Mouse (Mus musculus): ENCODE results near the gene Tssk3. TPM values are rescaled to one million over a fixed set of nuclear protein-coding genes. Genes with fewer than 3 reads are reported as not detected.

The Tssk3 gene
- polyA plus RNA-seq, 1 experiment from 2014 or later: not detected

DNA sequence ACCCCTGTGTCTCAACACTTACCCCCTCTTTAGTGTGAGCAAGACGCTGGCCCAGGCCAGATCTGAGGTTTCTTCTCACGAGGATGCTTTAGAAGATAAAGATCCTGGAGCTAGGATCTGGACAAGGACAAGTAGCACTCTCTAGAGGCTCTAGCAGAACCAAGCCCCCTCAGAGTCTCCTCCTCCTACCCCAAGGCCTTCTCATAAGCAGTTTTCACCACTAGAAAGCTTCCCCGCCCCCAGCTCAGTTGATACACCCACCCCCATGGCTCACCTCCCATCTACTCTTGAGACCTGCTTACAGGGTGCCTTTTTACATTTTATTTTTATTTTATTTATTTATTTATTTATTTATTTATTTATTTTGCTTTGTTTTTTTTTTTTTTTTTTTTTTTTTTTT, 18.8 kb upstream of the Tssk3 start:
- peaks cover 41% of the 10 kb centered on the region for H3K4me1 ChIP-seq
- H3K27ac ChIP-seq: no peak overlapping the region
- peaks cover 7% of the 10 kb centered on the region for H3K36me3 ChIP-seq
- 62% methylated on average over 3 of the region's 3 CpGs for WGBS
- no peaks in the 10 kb centered on the region for H3K9me3 ChIP-seq (replicated peaks)
- no peak overlapping the region for H3K4me3 ChIP-seq
- no peaks in the 10 kb centered on the region for H3K27me3 ChIP-seq (ENCODE audit: low read depth, poor library complexity, severe bottlenecking)
- no peak for DNase-seq (ENCODE audit: low spot score)

DNA sequence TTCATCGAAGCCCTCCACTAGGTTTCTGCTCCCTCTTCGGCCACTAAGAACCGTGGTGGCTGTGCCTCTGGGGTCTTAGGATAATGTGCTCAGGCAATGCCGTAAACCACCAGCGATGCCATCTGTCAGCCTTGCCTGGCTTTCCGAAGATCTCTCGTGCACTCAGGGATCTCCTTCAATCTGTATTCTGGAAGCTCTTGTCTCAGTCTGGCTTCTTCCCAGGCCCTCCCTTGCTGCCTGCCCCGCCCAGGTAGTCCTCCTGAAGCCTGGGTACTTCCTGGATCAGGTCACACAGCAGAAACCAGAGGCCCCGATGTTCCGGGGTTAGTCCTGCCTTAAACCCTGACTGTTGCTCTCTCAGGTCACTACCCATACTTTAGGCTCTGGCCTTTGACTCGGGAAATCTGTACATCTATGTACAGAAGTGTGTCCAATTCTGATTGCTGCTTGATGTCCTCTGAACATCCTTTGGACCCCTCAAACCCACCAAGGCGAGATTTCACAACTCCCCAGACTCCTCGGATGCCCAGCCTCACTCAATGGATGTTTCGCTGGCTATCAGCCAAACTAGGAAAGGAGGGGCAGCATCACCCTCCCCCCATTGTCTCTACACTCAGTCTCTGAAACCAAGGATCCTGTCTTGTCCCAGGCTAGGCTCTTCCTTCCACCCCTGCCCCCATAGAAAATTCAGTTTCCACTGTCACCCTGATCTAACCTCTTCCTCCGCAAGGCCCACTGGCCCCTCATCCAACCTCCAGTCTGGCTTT, 18.2 kb upstream of the Tssk3 start:
- WGBS: 71% methylated on average over 15 of the region's 15 CpGs
- Histone ChIP-seq H3K4me1 (peaks cover 41% of the 10 kb centered on the region), H3K4me3 (no peak overlapping the region), H3K27ac (peak overlapping the region; percentile 46; the same call in 1 of the 2 replicates), H3K36me3 (0 out of 2 replicates have a peak, but pooled peaks cover under 1% of the 10 kb centered on the region), H3K27me3 (ENCODE audit: low read depth, poor library complexity, severe bottlenecking) (no peaks in the 10 kb centered on the region), H3K9me3 (replicated peaks) (no peaks in the 10 kb centered on the region)
- no peak for DNase-seq (ENCODE audit: low spot score)

DNA sequence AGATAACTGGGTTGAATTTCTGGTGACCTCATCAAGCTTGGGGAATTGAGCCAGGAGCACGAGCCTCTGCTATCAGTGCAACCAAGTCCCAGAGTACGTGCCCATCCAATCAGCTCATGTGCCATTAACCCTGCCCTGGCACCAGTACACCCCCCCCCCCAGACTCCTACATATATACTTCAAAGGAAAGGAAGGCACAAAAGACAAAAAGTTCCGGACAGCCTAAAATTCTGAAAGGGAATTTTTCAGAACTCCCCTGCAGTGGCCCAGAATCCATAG, 17.4 kb upstream of the Tssk3 start:
- peaks cover 38% of the 10 kb centered on the region for H3K4me1 ChIP-seq
- no peaks in the 10 kb centered on the region for H3K27me3 ChIP-seq (ENCODE audit: low read depth, poor library complexity, severe bottlenecking)
- no peak overlapping the region for H3K27ac ChIP-seq
- 70% methylated on average over 3 of the region's 3 CpGs for whole genome bisulfite sequencing
- H3K36me3 ChIP-seq: no peaks in the 10 kb centered on the region
- no peaks in the 10 kb centered on the region for H3K9me3 ChIP-seq (replicated peaks)
- DNase-seq (ENCODE audit: low spot score): no peak
- no peak overlapping the region for H3K4me3 ChIP-seq

DNA sequence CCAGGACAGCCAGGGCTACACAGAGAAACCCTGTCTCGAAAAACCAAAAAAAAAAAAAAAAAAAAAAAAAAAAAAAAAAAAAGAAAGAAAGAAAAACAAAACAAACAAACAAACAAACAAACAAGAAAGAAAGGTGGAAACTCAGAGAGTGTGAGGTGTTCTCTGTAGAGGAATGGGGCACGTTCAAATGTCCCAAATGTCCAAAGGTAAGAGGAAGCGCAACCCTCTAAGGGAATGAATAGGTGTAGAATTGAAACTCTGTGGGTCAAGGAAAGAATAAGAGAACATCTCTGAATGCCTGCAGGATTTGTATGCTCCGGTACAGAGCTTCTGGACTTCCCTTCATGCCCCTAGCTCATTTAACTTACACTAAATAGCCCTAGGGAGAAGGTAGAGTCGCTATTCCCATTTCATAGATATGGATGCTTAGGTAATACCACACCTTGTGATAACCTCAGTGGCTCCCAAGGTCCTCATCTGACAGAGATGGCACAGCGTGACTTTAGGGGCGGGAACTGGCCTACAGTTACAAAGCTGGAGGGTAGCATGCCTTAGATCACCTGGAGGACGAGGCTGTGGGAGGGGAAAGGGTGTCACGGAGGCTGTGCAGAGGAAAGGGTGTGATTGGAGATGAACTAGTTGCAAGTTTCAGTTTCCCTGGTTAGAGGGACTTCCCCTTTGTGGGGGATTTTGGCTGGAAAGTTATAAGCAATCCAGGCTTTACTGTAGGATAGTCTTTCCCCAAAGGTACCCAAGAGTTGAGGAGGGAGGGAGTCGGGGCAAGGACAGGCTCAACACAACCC, 16.8 kb upstream of the Tssk3 start:
- Histone ChIP-seq H3K4me1 (peaks cover 33% of the 10 kb centered on the region), H3K4me3 (no peak overlapping the region), H3K36me3 (no peaks in the 10 kb centered on the region), H3K27ac (no peak overlapping the region), H3K9me3 (replicated peaks) (no peaks in the 10 kb centered on the region), H3K27me3 (ENCODE audit: low read depth, poor library complexity, severe bottlenecking) (no peaks in the 10 kb centered on the region)
- no peak for DNase-seq (ENCODE audit: low spot score)
- WGBS: 64% methylated on average over 9 of the region's 10 CpGs

DNA sequence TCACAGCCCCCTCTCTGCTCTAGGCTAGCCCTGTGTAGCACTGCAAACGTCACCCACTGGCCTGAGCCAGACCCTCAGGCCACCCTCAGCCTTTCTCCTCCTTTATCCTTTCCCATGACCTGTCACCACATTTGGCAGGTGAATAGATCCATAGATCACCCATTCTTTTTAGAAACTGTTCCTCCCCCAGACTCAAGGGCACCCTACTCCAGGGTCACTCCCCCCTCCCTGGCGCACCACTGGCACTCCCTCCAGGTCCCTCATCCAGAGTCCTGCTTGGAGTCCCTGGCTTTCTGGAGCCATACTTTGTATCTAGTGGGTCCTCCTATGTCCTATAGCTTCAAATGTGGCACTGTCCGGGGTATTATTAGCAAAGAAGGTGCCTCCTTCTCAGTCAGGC, 14.7 kb upstream of the Tssk3 start:
- Histone ChIP-seq H3K4me3 (no peak overlapping the region), H3K9me3 (replicated peaks) (no peaks in the 10 kb centered on the region), H3K36me3 (no peaks in the 10 kb centered on the region), H3K27me3 (ENCODE audit: low read depth, poor library complexity, severe bottlenecking) (no peaks in the 10 kb centered on the region), H3K27ac (no peak overlapping the region), H3K4me1 (peaks cover 24% of the 10 kb centered on the region)
- DNase-seq (ENCODE audit: low spot score): no peak
- WGBS: 83% methylated on average over 3 of the region's 3 CpGs

DNA sequence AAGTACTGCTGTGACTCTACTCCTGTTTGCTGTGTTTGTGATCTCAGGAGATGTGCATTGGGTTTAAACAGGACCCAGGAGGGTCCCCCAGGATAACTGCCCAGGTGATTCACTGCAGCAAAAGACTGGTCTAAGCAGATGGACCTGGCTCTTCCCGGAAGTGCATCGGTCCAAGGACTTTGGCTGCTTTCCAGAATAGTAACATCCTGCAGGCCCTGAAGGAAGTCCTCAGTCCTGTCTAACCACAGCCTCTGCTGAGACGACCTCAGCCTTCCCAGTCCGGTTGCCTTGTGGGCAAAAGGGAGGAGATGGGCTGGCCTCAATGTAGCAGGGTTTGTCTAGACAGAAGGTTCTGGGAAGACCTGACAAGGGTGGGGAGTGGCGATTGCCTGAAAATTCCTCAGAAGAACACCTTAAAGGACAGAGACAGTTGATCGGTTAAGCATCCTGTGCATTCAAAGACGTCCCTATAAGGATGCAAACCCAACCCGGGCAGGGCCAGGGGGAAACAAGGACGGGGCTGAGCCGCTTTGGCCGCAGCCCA, 12.2 kb upstream of the Tssk3 start:
- no peaks in the 10 kb centered on the region for H3K36me3 ChIP-seq
- 80% methylated on average over 11 of the region's 11 CpGs for WGBS
- DNase-seq (ENCODE audit: low spot score): no peak
- no peaks in the 10 kb centered on the region for H3K27me3 ChIP-seq (ENCODE audit: low read depth, poor library complexity, severe bottlenecking)
- H3K9me3 ChIP-seq (replicated peaks): no peaks in the 10 kb centered on the region
- peaks cover 31% of the 10 kb centered on the region for H3K4me1 ChIP-seq
- 0 out of 2 replicates have a peak overlapping the region, but pooled peaks have one; percentile 14 for H3K27ac ChIP-seq
- no peak overlapping the region for H3K4me3 ChIP-seq

DNA sequence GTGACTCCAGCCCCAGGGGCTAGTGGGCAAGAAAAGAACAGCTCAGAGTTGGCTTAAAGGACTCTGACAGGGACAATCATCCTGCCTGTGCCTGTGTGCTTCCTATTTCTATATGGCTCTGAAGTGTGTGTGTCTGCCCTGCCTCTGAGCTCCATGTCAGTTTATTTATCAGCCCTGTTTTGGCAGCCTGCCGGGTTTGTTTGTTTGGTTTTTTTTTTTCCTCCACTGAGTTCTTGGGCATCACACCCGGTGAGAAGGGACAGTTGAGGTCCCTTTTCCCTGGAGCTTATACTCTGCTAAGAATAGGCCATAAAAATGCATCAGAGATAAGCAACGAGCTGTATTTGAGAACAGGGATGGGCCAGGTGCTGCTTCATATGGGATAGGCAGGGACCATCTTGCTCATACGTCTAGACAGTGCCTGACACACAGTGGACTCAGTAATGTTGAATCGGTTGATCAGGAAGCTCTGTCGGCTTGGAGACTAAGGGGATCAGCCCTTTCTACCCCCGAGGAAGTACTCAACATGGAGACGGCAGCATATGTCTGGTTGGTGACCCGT, 11.6 kb upstream of the Tssk3 start:
- DNase-seq (ENCODE audit: low spot score): no peak
- 74% methylated on average over 9 of the region's 9 CpGs for WGBS
- H3K9me3 ChIP-seq (replicated peaks): no peaks in the 10 kb centered on the region
- H3K4me3 ChIP-seq: no peak overlapping the region
- H3K27ac ChIP-seq: 0 out of 2 replicates have a peak overlapping the region, but pooled peaks have one; percentile 14
- H3K4me1 ChIP-seq: peaks cover 31% of the 10 kb centered on the region
- H3K36me3 ChIP-seq: no peaks in the 10 kb centered on the region
- no peaks in the 10 kb centered on the region for H3K27me3 ChIP-seq (ENCODE audit: low read depth, poor library complexity, severe bottlenecking)

DNA sequence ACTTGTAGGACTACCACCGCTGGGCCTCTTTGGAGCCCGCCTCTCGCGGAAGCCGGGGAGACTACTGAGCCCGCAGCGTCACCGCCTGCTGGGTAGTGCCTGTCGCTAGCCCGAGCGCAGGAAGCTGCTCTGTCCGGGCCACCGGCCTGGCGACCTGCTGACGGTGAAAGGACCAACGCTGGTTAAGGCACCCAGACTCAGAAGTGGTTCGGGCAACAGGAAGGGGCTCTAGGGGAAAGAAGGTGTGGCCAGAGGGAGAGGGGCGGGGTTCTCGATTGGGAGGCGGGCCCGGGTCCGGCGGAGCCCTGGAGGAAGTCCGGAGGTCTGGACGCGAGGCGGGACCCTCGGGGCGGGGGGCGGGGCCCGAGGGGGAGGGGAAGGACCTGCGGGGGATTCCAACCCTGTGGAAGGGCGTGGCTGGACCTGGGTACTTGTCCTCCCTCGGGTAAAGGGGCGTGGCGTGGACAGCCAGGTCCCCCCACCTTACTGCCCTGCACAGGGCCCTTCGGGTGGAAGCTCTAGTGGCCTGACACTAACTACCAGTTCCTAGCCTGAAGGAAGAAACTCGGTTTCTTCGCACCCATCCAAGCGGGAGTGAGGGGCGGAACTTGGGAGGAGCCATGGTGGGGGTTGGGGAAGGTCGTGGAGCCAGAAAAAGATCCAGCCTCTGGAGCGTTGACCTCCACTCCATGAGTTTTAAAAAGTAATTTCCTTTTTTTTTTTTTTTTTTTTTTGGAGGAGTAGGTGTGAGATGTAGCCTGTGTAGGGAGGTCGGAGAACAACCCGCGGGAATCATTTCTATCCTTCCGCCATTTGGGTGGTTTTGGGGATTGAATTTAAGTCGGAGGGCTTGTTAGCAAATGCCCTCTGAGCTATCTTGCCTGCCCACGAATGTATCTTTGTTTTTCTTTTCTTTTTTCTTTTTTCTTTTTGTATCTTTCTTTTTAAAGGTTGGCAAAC, 10.1 kb upstream of the Tssk3 start:
- H3K9me3 ChIP-seq (replicated peaks): no peaks in the 10 kb centered on the region
- peaks cover 45% of the 10 kb centered on the region for H3K4me1 ChIP-seq
- WGBS: 2% methylated on average over 48 of the region's 49 CpGs

DNA sequence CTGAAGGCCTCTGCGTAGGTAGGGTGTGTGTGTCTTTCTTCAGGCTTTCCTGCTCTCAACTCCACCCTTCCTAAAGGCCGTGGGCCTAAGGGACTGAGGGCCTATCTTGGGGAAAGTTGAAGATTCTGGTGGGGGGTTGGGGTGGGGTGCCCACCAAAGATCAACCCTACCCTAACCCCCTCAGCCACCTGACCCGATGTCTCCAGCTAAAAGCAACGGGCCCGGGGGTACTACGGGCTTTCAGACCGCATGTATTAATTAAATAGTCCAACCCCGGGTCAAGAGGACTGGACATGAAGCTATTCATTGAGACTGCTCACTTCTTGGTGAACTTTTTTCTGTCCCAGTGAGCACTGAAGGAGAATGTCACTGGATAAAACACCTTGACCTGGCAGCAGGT, 9.2 kb upstream of the Tssk3 start:
- DNase-seq (ENCODE audit: low spot score): no peak
- Histone ChIP-seq H3K4me3 (peak overlapping the region; percentile 66), H3K9me3 (replicated peaks) (no peaks in the 10 kb centered on the region), H3K27me3 (ENCODE audit: low read depth, poor library complexity, severe bottlenecking) (no peaks in the 10 kb centered on the region), H3K36me3 (no peaks in the 10 kb centered on the region), H3K4me1 (peaks cover 50% of the 10 kb centered on the region), H3K27ac (peak overlapping the region; percentile 95)
- WGBS: 86% methylated on average over 8 of the region's 8 CpGs

More for the DNA sequence above, 10.1 kb upstream of the Tssk3 start:
- Histone ChIP-seq H3K4me3 (peak overlapping the region; percentile 66), H3K27ac (peak overlapping the region; percentile 95), H3K27me3 (ENCODE audit: low read depth, poor library complexity, severe bottlenecking) (no peaks in the 10 kb centered on the region), H3K36me3 (no peaks in the 10 kb centered on the region)
- DNase-seq (ENCODE audit: low spot score): peak; percentile 99

DNA sequence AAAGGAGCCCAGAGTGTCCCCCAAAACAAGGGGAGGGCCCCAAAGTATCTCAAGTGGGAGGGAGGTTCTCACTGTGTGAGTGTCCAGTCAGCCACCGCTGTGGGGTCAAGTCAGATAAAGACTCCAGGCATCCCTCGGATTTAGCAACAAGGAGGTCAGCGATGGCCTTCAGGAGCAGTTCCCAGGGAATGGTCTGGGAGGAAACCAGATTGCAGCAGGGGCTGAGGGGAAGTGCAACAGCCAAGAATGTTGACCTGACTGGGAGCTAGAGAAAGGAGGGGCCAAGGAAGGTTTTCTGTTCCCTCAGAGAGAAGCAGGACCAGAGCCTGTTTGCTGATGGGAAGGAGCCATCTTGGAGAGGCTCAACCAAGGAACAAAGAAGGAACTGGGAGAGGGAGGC, 8.1 kb upstream of the Tssk3 start:
- Histone ChIP-seq H3K9me3 (replicated peaks) (no peaks in the 10 kb centered on the region), H3K27me3 (ENCODE audit: low read depth, poor library complexity, severe bottlenecking) (no peaks in the 10 kb centered on the region), H3K27ac (peak overlapping the region; percentile 59), H3K4me1 (peaks cover 50% of the 10 kb centered on the region), H3K36me3 (no peaks in the 10 kb centered on the region), H3K4me3 (no peak overlapping the region)
- 79% methylated on average over 3 of the region's 3 CpGs for whole genome bisulfite sequencing
- no peak for DNase-seq (ENCODE audit: low spot score)

DNA sequence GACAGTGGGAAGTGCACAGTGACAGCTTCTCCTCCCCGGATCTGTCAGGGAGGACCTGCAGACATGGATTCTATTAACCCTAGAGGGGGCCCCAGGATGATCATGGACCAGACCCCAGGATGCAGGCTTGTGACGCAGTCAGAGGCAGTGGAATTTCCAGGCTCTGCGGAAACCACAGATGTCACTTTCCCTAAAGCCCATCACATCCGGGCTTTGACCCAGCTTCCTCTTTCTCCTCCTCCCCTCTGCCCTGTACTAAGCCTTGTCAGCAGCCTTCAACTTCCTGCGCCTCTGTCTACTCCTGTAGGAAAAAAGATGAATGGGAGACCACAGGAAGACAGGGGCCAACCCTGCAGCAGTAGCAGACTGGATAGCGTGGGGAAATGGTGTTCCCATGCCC, 5.8 kb upstream of the Tssk3 start:
- no peak overlapping the region for H3K4me3 ChIP-seq
- peaks cover 50% of the 10 kb centered on the region for H3K4me1 ChIP-seq
- WGBS: 35% methylated on average over 6 of the region's 6 CpGs
- no peaks in the 10 kb centered on the region for H3K9me3 ChIP-seq (replicated peaks)
- peaks cover 19% of the 10 kb centered on the region for H3K27me3 ChIP-seq (ENCODE audit: low read depth, poor library complexity, severe bottlenecking)
- no peaks in the 10 kb centered on the region for H3K36me3 ChIP-seq
- no peak for DNase-seq (ENCODE audit: low spot score)
- peak overlapping the region; percentile 53 for H3K27ac ChIP-seq
